Mouse (Mus musculus) midbrain, embryonic 14.5 days (tissue): ENCODE data around the gene Nhlrc2. TPM values are rescaled to one million over a fixed set of nuclear protein-coding genes. Genes with fewer than 3 reads are reported as not detected.

Source experiments
- ATAC-seq: fragments of 200-750 bp; cut with Nextera tagmentation; 2 replicates; pipeline ENCODE4 v1.8.0; 2017; ENCODE audit warnings: moderate number of reproducible peaks, moderate library complexity; ENCODE audit not compliant: low FRiP score, low TSS enrichment
- DNase-seq: peaks from one replicate; pipeline ENCODE4 v3.0.0-alpha.2; 2015
- H3K27ac ChIP-seq: fragments of 300-500 bp; sonication (generic); replicated peaks from 2 replicates; pipeline ENCODE4 v1.5.1; 2014; ENCODE audit warnings: mild to moderate bottlenecking, low read depth, low read length, moderate library complexity
- H3K27me3 ChIP-seq: fragments of 300-500 bp; sonication (generic); 2 replicates; pipeline ENCODE4 v1.6.1; 2014; ENCODE audit warnings: low read length, control low read depth, mixed read lengths; ENCODE audit not compliant: control insufficient read depth, insufficient read depth
- H3K36me3 ChIP-seq: fragments of 300-500 bp; sonication (generic); 2 replicates; pipeline ENCODE4 v1.6.1; 2014; ENCODE audit warnings: low read length, control low read depth; ENCODE audit not compliant: control insufficient read depth, insufficient read depth
- H3K4me1 ChIP-seq: fragments of 300-500 bp; sonication (generic); 2 replicates; pipeline ENCODE4 v1.6.1; 2014; ENCODE audit warnings: mild to moderate bottlenecking, antibody characterized with exemption, low read length, control low read depth; ENCODE audit not compliant: control insufficient read depth, insufficient read depth
- H3K4me2 ChIP-seq: fragments of 300-500 bp; sonication (generic); 2 replicates; pipeline ENCODE4 v1.6.1; 2014; ENCODE audit warnings: mild to moderate bottlenecking, low read length, moderate library complexity
- H3K4me3 ChIP-seq: fragments of 300-500 bp; sonication (generic); replicated peaks from 2 replicates; pipeline ENCODE4 v1.5.1; 2014; ENCODE audit warnings: low read depth, low read length
- H3K9ac ChIP-seq: fragments of 300-500 bp; sonication (generic); replicated peaks from 2 replicates; pipeline ENCODE4 v1.6.1; 2014; ENCODE audit warnings: mild to moderate bottlenecking, low read length, moderate library complexity
- H3K9me3 ChIP-seq: fragments of 300-500 bp; sonication (generic); 2 replicates; pipeline ENCODE4 v1.6.1; 2016; ENCODE audit warnings: low read length, control low read depth, mixed read lengths; ENCODE audit not compliant: control insufficient read depth
- WGBS: fragments of 180-500 bp; shearing (Covaris S2); extraction: QIAGEN DNeasy Blood & Tissue Kit; methylation state at CpG from one replicate; pipeline ENCODE4 v1.1.7; 2014; 5-methylcytosine and 5-hydroxymethylcytosine counted together
- polyA plus RNA-seq: library from polyadenylated mRNA; unstranded; fragments of >200 nt; fragmentation: Nextera tagmentation; extraction: Ambion mirVana; gene quantifications from 2 replicates; pipeline ENCODE4 v1.2.1, GENCODE M21; 2014

Gene Nhlrc2
- polyA plus RNA-seq, 1 experiment from 2014 or later: 11.5 TPM

DNA sequence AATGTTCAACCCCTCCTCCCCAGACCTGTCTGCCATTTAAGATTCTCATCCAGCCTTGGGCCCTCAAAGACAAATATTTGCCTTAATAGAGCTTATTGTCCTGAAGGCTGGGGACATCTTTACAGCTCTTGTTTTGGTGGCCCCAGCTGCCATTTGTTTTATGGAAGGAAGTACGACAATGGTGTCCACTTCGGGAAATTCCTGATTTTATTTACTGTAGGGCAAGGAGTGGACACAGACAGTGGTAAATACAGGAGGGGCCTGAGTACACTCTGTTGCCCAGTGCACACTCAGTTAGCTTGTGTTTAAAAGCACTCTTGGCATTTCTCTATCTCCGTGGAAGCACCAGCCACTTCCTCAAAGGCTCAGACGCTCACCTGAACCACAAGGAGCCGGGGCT is 66.1 kb downstream of the Nhlrc2 start:
- Histone ChIP-seq H3K27ac (no peak overlapping the region), H3K9me3 (no peaks in the 10 kb centered on the region), H3K4me3 (no peak overlapping the region), H3K9ac (no peak overlapping the region), H3K27me3 (no peaks in the 10 kb centered on the region), H3K4me2 (no peak overlapping the region), H3K4me1 (no peaks in the 10 kb centered on the region), H3K36me3 (no peaks in the 10 kb centered on the region)
- no peak for DNase-seq
- no peak for ATAC-seq
- WGBS: 84% methylated on average over 5 of the region's 5 CpGs

DNA sequence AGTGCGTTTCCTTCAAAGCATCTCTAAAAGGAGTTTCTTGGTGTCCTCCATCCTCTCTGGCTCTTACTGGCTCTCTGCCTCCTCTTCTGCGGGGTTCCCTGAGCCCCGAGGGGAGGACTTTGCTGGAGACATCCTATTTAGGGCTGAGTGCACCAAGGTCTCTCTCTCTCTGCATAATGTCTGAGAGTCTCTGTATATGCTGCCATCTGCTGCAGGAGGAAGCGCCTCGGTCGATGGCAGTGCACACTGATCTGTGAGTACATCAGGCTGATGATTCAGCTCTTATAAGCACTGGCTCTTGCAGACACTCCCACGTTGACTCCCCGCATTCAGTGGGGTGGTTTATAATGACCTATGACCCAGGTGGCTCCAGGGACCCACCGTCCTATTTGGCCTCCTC is 70.8 kb downstream of the Nhlrc2 start:
- DNase-seq (no peak), ATAC-seq (no peak)
- no peaks in the 10 kb centered on the region for H3K36me3 ChIP-seq
- H3K9me3 ChIP-seq: no peaks in the 10 kb centered on the region
- H3K4me3 ChIP-seq: no peak overlapping the region
- no peak overlapping the region for H3K4me2 ChIP-seq
- no peaks in the 10 kb centered on the region for H3K4me1 ChIP-seq
- no peaks in the 10 kb centered on the region for H3K27me3 ChIP-seq
- WGBS: 79% methylated on average over 9 of the region's 9 CpGs
- H3K27ac ChIP-seq: no peak overlapping the region
- no peak overlapping the region for H3K9ac ChIP-seq

DNA sequence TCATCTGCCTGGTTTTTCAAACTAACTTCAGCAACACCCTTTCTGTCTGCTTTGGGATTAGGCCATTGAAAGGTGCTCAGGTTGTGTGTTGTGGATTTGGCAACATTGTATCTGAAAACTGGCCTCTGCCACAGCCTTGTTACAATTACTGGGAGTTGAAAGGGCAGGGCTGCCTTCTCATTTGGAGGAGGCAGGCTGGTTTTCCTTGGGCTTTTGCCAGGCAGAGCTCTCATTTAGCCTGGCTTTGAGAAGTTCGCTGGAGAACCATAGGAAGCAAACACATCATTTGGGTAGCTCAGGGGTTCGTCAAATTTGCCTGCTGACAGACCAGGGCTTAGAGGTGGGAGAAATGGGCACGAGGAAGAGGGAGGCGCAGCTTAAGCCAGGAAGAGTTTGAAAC is 71.5 kb downstream of the Nhlrc2 start:
- Histone ChIP-seq H3K9ac (no peak overlapping the region), H3K9me3 (no peaks in the 10 kb centered on the region), H3K4me3 (no peak overlapping the region), H3K4me1 (no peaks in the 10 kb centered on the region), H3K36me3 (no peaks in the 10 kb centered on the region), H3K4me2 (no peak overlapping the region), H3K27ac (no peak overlapping the region), H3K27me3 (no peaks in the 10 kb centered on the region)
- WGBS: 80% methylated on average over 4 of the region's 4 CpGs
- no peak for DNase-seq
- ATAC-seq: no peak

DNA sequence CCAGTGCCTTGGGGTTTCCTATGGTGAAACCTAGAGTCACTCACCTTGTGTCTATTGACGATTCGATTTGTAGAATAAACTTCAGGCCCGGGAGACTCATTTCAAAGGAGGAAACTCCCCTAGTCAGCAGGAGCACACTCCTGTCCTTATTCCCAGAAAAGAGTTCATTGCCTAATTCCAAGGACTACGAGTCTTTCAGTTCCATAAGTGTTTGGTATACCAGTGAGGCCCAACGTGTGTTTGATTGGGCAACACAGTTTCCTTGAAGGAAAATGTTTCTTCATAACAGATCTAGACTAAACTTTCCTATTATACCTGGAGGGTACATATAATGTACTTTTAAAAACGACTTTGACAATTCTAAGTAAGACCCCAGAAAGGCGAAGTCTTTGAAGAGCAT is 73.8 kb downstream of the Nhlrc2 start:
- H3K4me1 ChIP-seq: no peaks in the 10 kb centered on the region
- no peaks in the 10 kb centered on the region for H3K9me3 ChIP-seq
- no peaks in the 10 kb centered on the region for H3K27me3 ChIP-seq
- H3K27ac ChIP-seq: no peak overlapping the region
- no peak overlapping the region for H3K9ac ChIP-seq
- WGBS: 88% methylated on average over 7 of the region's 7 CpGs
- H3K4me2 ChIP-seq: no peak overlapping the region
- ATAC-seq (no peak), DNase-seq (no peak)
- H3K36me3 ChIP-seq: no peaks in the 10 kb centered on the region
- no peak overlapping the region for H3K4me3 ChIP-seq

DNA sequence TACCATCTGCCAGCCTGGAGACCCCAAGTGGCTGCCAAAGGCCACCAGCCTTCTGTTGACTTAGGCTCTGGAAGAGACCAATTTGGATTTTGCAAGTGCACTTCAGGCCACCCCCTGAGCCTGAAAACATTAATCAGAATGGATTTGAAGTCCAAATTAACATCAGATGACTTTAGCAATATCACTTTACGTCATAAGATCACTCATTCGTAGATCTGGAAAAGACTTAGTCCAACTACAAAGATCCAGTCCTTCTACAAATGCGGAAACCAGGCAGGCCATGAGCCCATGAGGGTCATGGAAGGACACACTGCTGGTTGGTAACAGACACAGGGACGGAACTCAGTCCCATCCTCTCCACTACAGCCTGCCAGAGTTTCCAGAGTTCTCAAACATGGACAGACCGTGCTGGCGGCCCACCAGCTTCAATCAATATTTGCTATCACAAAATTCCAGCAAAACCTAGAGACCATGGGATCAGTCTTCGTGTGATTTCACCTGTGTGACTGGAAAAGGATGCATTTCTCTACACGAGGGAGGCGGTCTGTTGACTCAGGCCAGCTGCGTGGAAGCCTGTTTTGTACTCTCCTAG is 79.9 kb downstream of the Nhlrc2 start:
- H3K4me2 ChIP-seq: no peak overlapping the region
- no peaks in the 10 kb centered on the region for H3K9me3 ChIP-seq
- DNase-seq (no peak), ATAC-seq (no peak)
- H3K9ac ChIP-seq: no peak overlapping the region
- no peak overlapping the region for H3K27ac ChIP-seq
- H3K4me3 ChIP-seq: no peak overlapping the region
- no peaks in the 10 kb centered on the region for H3K27me3 ChIP-seq
- WGBS: 91% methylated on average over 10 of the region's 10 CpGs
- no peaks in the 10 kb centered on the region for H3K36me3 ChIP-seq
- no peaks in the 10 kb centered on the region for H3K4me1 ChIP-seq

DNA sequence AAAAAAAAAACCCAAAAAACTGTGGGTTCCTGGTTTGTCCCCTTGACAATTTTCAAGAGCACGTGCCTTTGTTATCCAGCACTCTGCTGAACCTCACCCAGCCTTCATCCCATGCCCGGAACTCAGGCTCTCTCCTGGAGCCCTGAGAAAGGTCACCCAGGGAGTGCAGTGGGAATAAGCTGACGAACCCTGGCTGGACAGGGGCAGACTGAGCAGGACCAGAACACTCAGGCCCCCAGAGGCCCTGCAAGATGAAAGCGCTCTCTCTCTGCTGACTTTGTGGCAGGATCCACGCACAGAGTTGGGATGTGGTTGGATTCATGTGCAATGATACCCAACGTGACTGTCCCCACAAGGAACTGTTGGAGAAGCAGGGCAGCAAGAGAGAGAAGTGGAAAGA is 81.6 kb downstream of the Nhlrc2 start:
- H3K9me3 ChIP-seq: no peaks in the 10 kb centered on the region
- H3K9ac ChIP-seq: no peak overlapping the region
- H3K4me1 ChIP-seq: no peaks in the 10 kb centered on the region
- H3K36me3 ChIP-seq: no peaks in the 10 kb centered on the region
- ATAC-seq: no peak
- 79% methylated on average over 6 of the region's 6 CpGs for WGBS
- H3K4me2 ChIP-seq: no peak overlapping the region
- no peaks in the 10 kb centered on the region for H3K27me3 ChIP-seq
- no peak overlapping the region for H3K27ac ChIP-seq
- H3K4me3 ChIP-seq: no peak overlapping the region
- no peak for DNase-seq

DNA sequence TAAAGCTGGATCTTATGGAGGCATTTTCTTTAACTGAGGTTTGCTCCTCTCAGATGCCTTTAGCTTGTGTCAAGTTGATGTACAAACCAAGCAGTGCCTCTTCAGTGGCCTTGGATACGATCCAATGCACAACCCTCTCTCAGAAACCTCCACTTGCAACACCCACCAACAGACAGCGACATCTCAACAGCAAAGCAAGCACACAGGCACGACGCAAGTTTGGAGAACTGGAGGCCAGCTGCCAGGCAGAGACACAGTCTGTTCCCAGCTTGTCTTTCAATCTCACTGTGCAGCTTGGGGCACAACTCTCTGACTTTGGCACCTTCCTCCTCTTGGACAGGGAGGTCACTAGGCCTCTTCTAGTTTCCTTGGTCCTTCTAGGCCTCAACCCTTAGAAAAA is 83.0 kb downstream of the Nhlrc2 start:
- no peaks in the 10 kb centered on the region for H3K9me3 ChIP-seq
- no peak overlapping the region for H3K27ac ChIP-seq
- H3K4me2 ChIP-seq: no peak overlapping the region
- H3K36me3 ChIP-seq: no peaks in the 10 kb centered on the region
- H3K4me3 ChIP-seq: no peak overlapping the region
- DNase-seq: no peak
- no peaks in the 10 kb centered on the region for H3K4me1 ChIP-seq
- H3K9ac ChIP-seq: no peak overlapping the region
- no peaks in the 10 kb centered on the region for H3K27me3 ChIP-seq
- 92% methylated on average over 4 of the region's 4 CpGs for WGBS
- no peak for ATAC-seq

DNA sequence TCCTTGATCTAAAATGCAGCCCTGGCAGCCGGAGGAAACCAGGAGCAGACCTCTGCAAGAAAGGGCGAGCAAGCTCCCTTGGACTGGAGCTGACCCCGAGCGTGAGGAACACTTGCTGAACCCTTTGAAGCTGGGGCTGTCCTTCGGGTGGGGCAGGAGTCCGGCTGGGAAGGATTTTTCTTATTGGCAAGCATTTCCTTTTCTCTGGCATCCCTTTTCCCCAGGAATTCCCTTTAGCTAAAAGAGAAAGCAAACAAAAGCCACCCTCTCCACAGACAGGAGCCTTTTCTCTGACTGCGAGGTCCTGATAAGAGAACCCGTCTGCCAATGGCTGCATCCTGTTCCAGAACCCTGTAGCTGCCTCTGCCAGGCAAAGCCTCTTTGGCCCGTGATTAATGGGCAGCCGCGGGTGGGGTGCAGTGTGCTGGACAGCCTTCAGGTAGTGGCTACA is 83.4 kb downstream of the Nhlrc2 start:
- no peak overlapping the region for H3K4me2 ChIP-seq
- no peaks in the 10 kb centered on the region for H3K9me3 ChIP-seq
- no peak overlapping the region for H3K9ac ChIP-seq
- 70% methylated on average over 11 of the region's 11 CpGs for WGBS
- no peaks in the 10 kb centered on the region for H3K36me3 ChIP-seq
- no peaks in the 10 kb centered on the region for H3K4me1 ChIP-seq
- DNase-seq (no peak), ATAC-seq (no peak)
- no peaks in the 10 kb centered on the region for H3K27me3 ChIP-seq
- no peak overlapping the region for H3K4me3 ChIP-seq
- H3K27ac ChIP-seq: no peak overlapping the region

DNA sequence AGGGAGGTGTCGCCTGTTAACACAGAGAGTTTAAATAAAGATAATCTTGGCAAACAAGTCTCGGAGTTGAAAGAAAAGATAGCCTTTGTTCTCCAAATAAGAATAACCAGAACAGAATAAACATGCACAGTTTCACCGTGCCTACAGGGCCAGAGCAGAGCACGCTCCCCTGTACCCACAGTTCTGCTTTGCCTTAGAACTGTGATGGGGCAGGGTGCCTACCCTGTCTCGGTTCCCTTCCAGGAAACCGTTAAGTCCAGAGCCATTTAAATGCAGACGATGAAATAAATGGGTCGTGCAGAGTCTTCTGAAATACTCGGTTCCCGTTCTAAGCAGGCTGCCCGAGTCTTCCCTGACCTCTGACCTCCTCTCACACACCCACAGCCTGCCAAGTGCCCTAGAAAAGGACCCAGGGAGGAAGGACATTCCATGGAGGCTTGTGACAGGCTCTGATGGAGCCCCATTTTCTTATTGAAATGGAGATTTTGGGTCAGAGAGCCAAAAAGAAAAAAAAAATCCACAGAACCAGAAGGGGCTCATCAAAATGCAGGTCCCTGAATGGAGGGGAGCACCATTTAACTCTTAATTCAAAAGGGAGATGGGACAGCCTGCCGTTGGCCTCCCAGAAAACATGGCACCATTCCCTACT is 89.1 kb downstream of the Nhlrc2 start:
- Histone ChIP-seq H3K4me2 (no peak overlapping the region), H3K9ac (no peak overlapping the region), H3K9me3 (no peaks in the 10 kb centered on the region), H3K36me3 (no peaks in the 10 kb centered on the region), H3K27me3 (no peaks in the 10 kb centered on the region), H3K4me1 (no peaks in the 10 kb centered on the region), H3K4me3 (no peak overlapping the region), H3K27ac (no peak overlapping the region)
- DNase-seq (peak; percentile 42), ATAC-seq (no peak)
- WGBS: 34% methylated on average over 12 of the region's 12 CpGs
